Mouse (Mus musculus) liver, postnatal 0 days (tissue): ENCODE data around the gene Pdcd1lg2. TPM values are rescaled to one million over a fixed set of nuclear protein-coding genes. Genes with fewer than 3 reads are reported as not detected.
A peak's percentile ranks its signal among the peaks of the same experiment; 100 is the strongest.

ENCODE experiments used
- ATAC-seq: fragments of 200-750 bp; cut with Nextera tagmentation; 2 replicates; pipeline ENCODE4 v1.8.0; 2017; ENCODE audit warnings: mild to moderate bottlenecking, moderate library complexity
- DNase-seq: peaks from one replicate; pipeline ENCODE4 v3.0.0-alpha.2; 2016
- H3K27ac ChIP-seq: fragments of 300-500 bp; sonication (generic); 2 replicates; pipeline ENCODE4 v1.5.1; 2014; ENCODE audit warnings: antibody characterized with exemption, moderate library complexity, mild to moderate bottlenecking, low read depth
- H3K27me3 ChIP-seq: fragments of 300-500 bp; sonication (generic); 2 replicates; pipeline ENCODE4 v1.6.1; 2014; ENCODE audit warnings: low read length, control low read depth, mixed read lengths; ENCODE audit not compliant: insufficient read depth
- H3K36me3 ChIP-seq: fragments of 300-500 bp; sonication (generic); replicated peaks from 2 replicates; pipeline ENCODE4 v1.6.1; 2014; ENCODE audit warnings: mild to moderate bottlenecking, control low read depth, low read length, moderate library complexity, mixed read lengths; ENCODE audit not compliant: insufficient read depth
- H3K4me1 ChIP-seq: fragments of 300-500 bp; sonication (generic); 2 replicates; pipeline ENCODE4 v1.6.1; 2014; ENCODE audit warnings: antibody characterized with exemption, mild to moderate bottlenecking, control low read depth; ENCODE audit not compliant: insufficient read depth
- H3K4me2 ChIP-seq: fragments of 300-500 bp; sonication (generic); 2 replicates; pipeline ENCODE4 v1.6.1; 2014; ENCODE audit warnings: low read depth, mild to moderate bottlenecking, low read length, moderate library complexity, mixed read lengths
- H3K4me3 ChIP-seq: fragments of 300-500 bp; sonication (generic); 2 replicates; pipeline ENCODE4 v1.5.1; 2014; ENCODE audit warnings: low read depth, low read length
- H3K9ac ChIP-seq: fragments of 300-500 bp; sonication (generic); replicated peaks from 2 replicates; pipeline ENCODE4 v1.6.1; 2014; ENCODE audit warnings: mild to moderate bottlenecking, moderate library complexity
- H3K9me3 ChIP-seq: fragments of 300-500 bp; sonication (generic); 2 replicates; pipeline ENCODE4 v1.6.1; 2016; ENCODE audit warnings: mild to moderate bottlenecking, control low read depth, low read length, mixed read lengths
- CTCF ChIP-seq: sonication (generic); IDR thresholded peaks from 2 replicates; pipeline ENCODE4 v1.5.1; 2016; ENCODE audit warnings: antibody characterized with exemption, low read depth
- EP300 ChIP-seq: IDR thresholded peaks from 2 replicates; pipeline ENCODE4 v1.6.1; 2016; ENCODE audit warnings: antibody characterized with exemption, low read depth, mild to moderate bottlenecking
- WGBS: fragments of 180-500 bp; shearing (Covaris S2); extraction: QIAGEN DNeasy Blood & Tissue Kit; methylation state at CpG from one replicate; pipeline ENCODE4 v1.1.7; 2014; ENCODE audit not compliant: insufficient replicate concordance; 5-methylcytosine and 5-hydroxymethylcytosine counted together
- polyA plus RNA-seq: library from polyadenylated mRNA; unstranded; fragments of >200 nt; fragmentation: Nextera tagmentation; extraction: Ambion mirVana; gene quantifications from 2 replicates; pipeline ENCODE4 v1.2.1, GENCODE M21; 2015

Gene Pdcd1lg2
- polyA plus RNA-seq, 1 experiment from 2014 or later: not detected

DNA sequence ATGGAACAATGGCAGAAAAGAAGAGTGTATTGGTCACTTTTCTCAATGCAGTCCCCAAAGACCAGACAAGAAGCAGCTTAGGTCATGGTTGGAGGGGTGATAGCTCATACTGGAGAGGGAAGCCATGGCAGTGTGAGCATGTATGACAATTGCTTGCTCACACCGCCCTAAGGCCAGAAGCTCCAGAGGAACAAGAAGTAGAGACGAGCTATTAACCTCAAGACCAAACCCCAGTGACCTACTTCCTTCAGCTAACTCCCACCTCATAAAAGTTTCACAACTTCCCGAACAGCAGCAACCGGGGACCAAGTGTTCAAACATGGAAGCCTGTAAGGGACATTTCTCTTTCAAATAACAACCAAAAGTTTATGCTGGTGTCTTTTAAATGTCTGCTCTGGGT, 51.7 kb downstream of the Pdcd1lg2 start:
- Histone ChIP-seq H3K9me3 (no peaks in the 10 kb centered on the region), H3K4me2 (no peak overlapping the region), H3K9ac (no peak overlapping the region), H3K4me3 (no peak overlapping the region), H3K4me1 (no peaks in the 10 kb centered on the region), H3K27ac (no peak overlapping the region; the same call in 1 of the 2 replicates), H3K27me3 (no peaks in the 10 kb centered on the region), H3K36me3 (no peaks in the 10 kb centered on the region)
- 37% methylated on average over 4 of the region's 4 CpGs for WGBS
- TF ChIP-seq EP300 (no peak), CTCF (no peak)
- 0 out of 2 replicates have a peak, but pooled peaks have one; percentile 25 for ATAC-seq
- no peak for DNase-seq

DNA sequence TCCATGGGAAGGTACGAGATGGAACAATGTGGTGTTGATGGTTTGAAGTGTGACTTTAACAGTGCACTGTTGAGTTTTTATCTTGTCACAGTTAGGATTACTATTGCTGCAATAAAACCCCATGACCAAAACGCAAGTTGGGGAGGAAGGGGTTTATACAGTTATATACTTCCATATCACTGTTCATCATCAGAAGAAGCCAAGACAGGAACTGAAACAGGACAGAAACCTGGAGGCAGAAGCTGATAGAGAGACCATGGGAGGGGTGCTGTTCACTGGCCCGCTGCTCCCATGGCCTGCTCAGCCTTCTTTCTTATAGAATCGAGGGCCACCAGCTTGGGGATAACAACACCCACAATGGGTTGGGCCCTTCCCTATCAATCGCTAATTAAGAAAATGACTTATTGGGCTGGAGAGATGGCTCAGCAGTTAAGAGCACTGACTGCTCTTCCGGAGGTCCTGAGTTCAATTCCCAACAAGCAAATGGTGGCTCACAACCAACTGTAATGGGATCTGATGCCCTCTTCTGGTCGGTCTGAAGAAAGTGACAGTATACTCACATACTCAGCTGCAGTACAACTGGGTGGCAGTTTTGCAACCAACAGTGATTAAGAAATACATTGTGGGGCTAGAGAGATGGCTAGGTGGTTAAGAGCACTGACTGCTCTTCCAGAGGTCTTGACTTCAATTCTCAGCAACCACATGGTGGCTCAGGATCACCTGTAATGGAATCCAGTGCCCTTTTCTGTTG, 53.1 kb downstream of the Pdcd1lg2 start:
- no peak for TF ChIP-seq EP300
- TF ChIP-seq CTCF: peak; percentile 43; the same call in 1 of the 2 replicates
- DNase-seq: no peak
- no peaks in the 10 kb centered on the region for H3K27me3 ChIP-seq
- no peaks in the 10 kb centered on the region for H3K9me3 ChIP-seq
- peak; percentile 14; the same call in 1 of the 2 replicates for ATAC-seq
- WGBS: 84% methylated on average over 7 of the region's 7 CpGs
- no peak overlapping the region for H3K9ac ChIP-seq
- no peak overlapping the region for H3K4me2 ChIP-seq
- no peak overlapping the region for H3K4me3 ChIP-seq
- no peaks in the 10 kb centered on the region for H3K36me3 ChIP-seq
- no peak overlapping the region for H3K27ac ChIP-seq
- H3K4me1 ChIP-seq: peaks cover 3% of the 10 kb centered on the region

DNA sequence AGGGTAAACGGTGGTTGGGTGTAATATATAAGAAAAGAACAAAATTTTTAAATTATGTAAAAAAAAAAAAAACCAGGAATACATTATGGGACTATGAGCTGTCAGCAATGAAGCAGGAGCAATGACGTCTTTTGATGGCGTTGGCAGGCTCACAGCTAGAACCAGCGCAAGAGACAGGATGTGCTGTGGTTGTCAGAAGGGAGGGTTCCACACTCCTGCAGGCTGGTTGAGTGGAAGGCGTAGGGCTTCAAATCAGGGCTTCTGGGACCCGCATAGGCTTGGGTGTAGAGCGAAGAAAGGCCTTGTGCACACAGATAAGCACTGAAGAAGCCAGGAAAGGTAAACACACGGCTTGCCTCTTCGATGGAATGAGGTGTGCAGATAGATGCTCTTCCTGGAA, 56.1 kb downstream of the Pdcd1lg2 start:
- Histone ChIP-seq H3K36me3 (no peaks in the 10 kb centered on the region), H3K27ac (no peak overlapping the region), H3K9ac (no peak overlapping the region), H3K4me1 (peaks cover 21% of the 10 kb centered on the region), H3K4me3 (no peak overlapping the region), H3K4me2 (no peak overlapping the region), H3K9me3 (no peaks in the 10 kb centered on the region), H3K27me3 (no peaks in the 10 kb centered on the region)
- WGBS: 54% methylated on average over 9 of the region's 9 CpGs
- ATAC-seq (no peak), DNase-seq (no peak)
- TF ChIP-seq EP300: no peak
- no peak for TF ChIP-seq CTCF

DNA sequence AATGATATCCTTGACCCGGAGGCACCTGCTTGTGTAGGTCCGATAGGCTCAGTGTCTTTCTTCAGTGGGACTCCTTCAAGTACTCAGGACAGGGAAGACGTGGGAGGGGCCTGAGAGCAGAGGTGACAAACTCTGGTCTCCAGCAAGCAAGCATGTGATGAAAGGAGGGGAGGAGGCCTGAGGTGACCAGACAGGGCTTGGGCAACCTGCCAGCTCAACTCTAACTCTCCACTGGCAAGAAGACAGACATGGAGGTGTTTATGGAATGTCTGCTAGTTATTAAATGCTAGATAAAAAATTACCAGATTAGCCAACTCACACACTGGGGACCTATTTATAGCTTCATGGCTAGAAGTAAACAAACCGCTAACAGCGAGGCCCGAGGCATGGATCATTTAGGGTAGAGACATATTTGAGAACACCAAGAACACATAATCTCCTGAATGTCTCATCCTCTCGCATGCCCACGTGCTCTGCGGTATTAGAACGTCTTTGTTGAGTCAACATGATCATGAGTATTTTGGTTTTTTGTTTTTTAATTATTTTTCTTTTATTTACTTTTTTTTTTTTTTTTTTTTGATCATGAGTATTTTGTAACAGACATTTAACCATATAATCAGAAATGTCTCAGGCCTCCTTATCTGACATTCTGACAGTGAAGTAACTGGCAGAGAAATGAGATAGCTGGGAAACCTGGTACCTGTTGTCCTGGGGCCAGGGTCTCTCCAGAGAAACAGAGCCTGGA, 58.4 kb downstream of the Pdcd1lg2 start:
- Histone ChIP-seq H3K4me2 (no peak overlapping the region), H3K27ac (0 out of 2 replicates have a peak overlapping the region, but pooled peaks have one; percentile 2)
- WGBS: 63% methylated on average over 10 of the region's 10 CpGs

DNA sequence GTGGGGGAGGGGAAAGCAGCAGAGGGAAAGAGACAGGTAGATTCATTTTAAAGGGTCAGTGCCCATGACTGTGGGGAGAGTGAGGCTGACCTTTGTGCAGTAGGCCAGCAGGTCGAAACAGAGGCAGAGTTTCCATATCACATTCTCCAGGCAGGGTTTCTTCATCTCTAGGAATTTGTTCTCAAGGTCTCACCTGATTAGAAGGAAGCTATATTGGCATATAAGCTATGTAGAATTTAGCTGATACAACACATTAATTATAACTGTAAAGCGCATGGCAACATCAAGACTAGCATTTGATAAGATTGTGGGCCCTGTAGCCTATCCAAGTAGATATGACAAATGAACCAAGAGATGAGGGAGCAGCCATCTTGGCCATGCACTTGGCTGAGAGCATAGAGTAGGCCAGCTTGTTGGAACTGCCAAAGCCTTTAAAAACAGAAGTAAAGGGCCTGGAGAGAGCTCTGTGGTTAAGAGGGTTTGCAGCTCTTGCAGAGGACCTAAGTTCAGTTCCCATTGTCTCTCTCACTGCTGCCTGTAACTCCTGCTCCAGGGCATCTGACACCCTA, 59.1 kb downstream of the Pdcd1lg2 start:
- H3K9ac ChIP-seq: no peak overlapping the region
- H3K9me3 ChIP-seq: no peaks in the 10 kb centered on the region
- ATAC-seq (no peak), DNase-seq (no peak)
- H3K27me3 ChIP-seq: no peaks in the 10 kb centered on the region
- H3K36me3 ChIP-seq: no peaks in the 10 kb centered on the region
- H3K4me2 ChIP-seq: no peak overlapping the region
- 83% methylated on average over 2 of the region's 2 CpGs for WGBS
- H3K4me3 ChIP-seq: no peak overlapping the region
- TF ChIP-seq EP300 (no peak), CTCF (no peak)
- peaks cover 22% of the 10 kb centered on the region for H3K4me1 ChIP-seq
- 0 out of 2 replicates have a peak overlapping the region, but pooled peaks have one; percentile 39 for H3K27ac ChIP-seq

More for the DNA sequence above, 58.4 kb downstream of the Pdcd1lg2 start:
- no peaks in the 10 kb centered on the region for H3K36me3 ChIP-seq
- ATAC-seq (peak; percentile 38; the same call in 1 of the 2 replicates), DNase-seq (peak; percentile 59)
- H3K27me3 ChIP-seq: no peaks in the 10 kb centered on the region
- H3K4me3 ChIP-seq: no peak overlapping the region
- peaks cover 21% of the 10 kb centered on the region for H3K4me1 ChIP-seq
- TF ChIP-seq EP300 (no peak), CTCF (no peak)
- no peaks in the 10 kb centered on the region for H3K9me3 ChIP-seq
- no peak overlapping the region for H3K9ac ChIP-seq

DNA sequence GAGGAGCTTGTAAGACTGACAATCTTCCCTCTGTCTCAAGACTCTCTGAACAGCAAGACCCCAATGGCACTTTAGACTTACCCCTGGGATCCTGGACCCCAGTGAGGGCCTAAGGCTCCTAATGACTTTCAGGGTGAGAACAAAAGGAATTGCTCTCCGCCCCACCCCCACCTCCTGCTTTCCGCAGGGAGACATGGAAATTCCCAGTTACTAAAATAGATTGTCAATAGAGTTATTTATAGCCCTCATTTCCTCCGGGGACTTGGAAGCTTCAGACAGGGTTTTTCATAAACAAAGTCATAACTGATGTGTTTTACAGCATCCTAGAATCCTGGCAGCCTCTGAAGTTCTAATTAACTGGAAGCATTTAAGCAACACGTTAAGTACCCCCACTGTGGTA, 59.9 kb downstream of the Pdcd1lg2 start:
- no peak for ATAC-seq
- H3K27ac ChIP-seq: peak overlapping the region; percentile 39; the same call in 1 of the 2 replicates
- no peak overlapping the region for H3K9ac ChIP-seq
- H3K9me3 ChIP-seq: no peaks in the 10 kb centered on the region
- no peak for TF ChIP-seq CTCF
- TF ChIP-seq EP300: peak; percentile 45; the same call in 1 of the 2 replicates
- no peak overlapping the region for H3K4me2 ChIP-seq
- WGBS: 50% methylated on average over 4 of the region's 4 CpGs
- H3K36me3 ChIP-seq: no peaks in the 10 kb centered on the region
- no peak for DNase-seq
- no peaks in the 10 kb centered on the region for H3K27me3 ChIP-seq
- H3K4me3 ChIP-seq: no peak overlapping the region
- H3K4me1 ChIP-seq: peaks cover 26% of the 10 kb centered on the region
